Mouse (Mus musculus) forebrain, embryonic 11.5 days (tissue): Measurements from ENCODE around the gene Gm20605. TPM values are rescaled to one million over a fixed set of nuclear protein-coding genes. Genes with fewer than 3 reads are reported as not detected.

Experiments
- ATAC-seq: fragments of 200-750 bp; cut with Nextera tagmentation; replicated peaks from 2 replicates; pipeline ENCODE4 v1.8.0; 2017; ENCODE audit warnings: moderate TSS enrichment; ENCODE audit not compliant: low FRiP score
- DNase-seq: peaks from one replicate; pipeline ENCODE4 v3.0.0-alpha.2; 2017; ENCODE audit warnings: low spot score
- H3K27ac ChIP-seq: fragments of 300-500 bp; sonication (generic); 2 replicates; pipeline ENCODE4 v1.5.1; 2014; ENCODE audit warnings: low read depth, low read length
- H3K27me3 ChIP-seq: fragments of 300-500 bp; sonication (generic); 2 replicates; pipeline ENCODE4 v1.6.1; 2014; ENCODE audit warnings: mild to moderate bottlenecking, low read length, mixed read lengths; ENCODE audit not compliant: control insufficient read depth, insufficient read depth
- H3K36me3 ChIP-seq: fragments of 300-500 bp; sonication (generic); 2 replicates; pipeline ENCODE4 v1.6.1; 2014; ENCODE audit warnings: mild to moderate bottlenecking, low read length, moderate library complexity, mixed read lengths; ENCODE audit not compliant: control insufficient read depth, insufficient read depth
- H3K4me1 ChIP-seq: fragments of 300-500 bp; sonication (generic); replicated peaks from 2 replicates; pipeline ENCODE4 v1.6.1; 2014; ENCODE audit warnings: low read length, mixed read lengths; ENCODE audit not compliant: control insufficient read depth, insufficient read depth
- H3K4me2 ChIP-seq: fragments of 300-500 bp; sonication (generic); 2 replicates; pipeline ENCODE4 v1.6.1; 2014; ENCODE audit warnings: low read depth, mild to moderate bottlenecking, low read length, moderate library complexity, mixed read lengths; ENCODE audit not compliant: severe bottlenecking
- H3K4me3 ChIP-seq: fragments of 300-500 bp; sonication (generic); 2 replicates; pipeline ENCODE4 v1.5.1; 2014; ENCODE audit warnings: low read depth, low read length
- H3K9ac ChIP-seq: fragments of 300-500 bp; sonication (generic); 2 replicates; pipeline ENCODE4 v1.6.1; 2014; ENCODE audit warnings: low read length
- H3K9me3 ChIP-seq: fragments of 300-500 bp; sonication (generic); 2 replicates; pipeline ENCODE4 v1.6.1; 2016; ENCODE audit warnings: low read length, mixed read lengths; ENCODE audit not compliant: control insufficient read depth
- WGBS: fragments of 180-500 bp; shearing (Covaris S2); extraction: QIAGEN DNeasy Blood & Tissue Kit; methylation state at CpG from one replicate; pipeline ENCODE4 v1.1.7; 2014; 5-methylcytosine and 5-hydroxymethylcytosine counted together
- polyA plus RNA-seq: library from polyadenylated mRNA; unstranded; fragments of >200 nt; fragmentation: Nextera tagmentation; extraction: Ambion mirVana; gene quantifications from 2 replicates; pipeline ENCODE4 v1.2.1, GENCODE M21; 2014

The Gm20605 gene
- polyA plus RNA-seq, 1 experiment from 2014 or later, result 9.9 TPM

- H3K27ac ChIP-seq, result no peak overlapping the region
- H3K4me3 ChIP-seq, result no peak overlapping the region
- no peaks in the 10 kb centered on the region for H3K9me3 ChIP-seq
- no peak for ATAC-seq
- no peak overlapping the region for H3K9ac ChIP-seq
- H3K27me3 ChIP-seq, result no peaks in the 10 kb centered on the region
- H3K4me2 ChIP-seq, result no peak overlapping the region
- WGBS, result 95% methylated on average over 1 of the region's 1 CpGs
- no peaks in the 10 kb centered on the region; the same call in 1 of the 2 replicates for H3K36me3 ChIP-seq
- H3K4me1 ChIP-seq, result 0 out of 2 replicates have a peak, but pooled peaks cover 2% of the 10 kb centered on the region
- DNase-seq, result no peak
Observed at GRCm38 (mm10) chr5:137670240-137670639, 41.3 kb downstream of the Gm20605 start.

- 0 out of 2 replicates have a peak, but pooled peaks cover 2% of the 10 kb centered on the region for H3K4me1 ChIP-seq
- H3K4me3 ChIP-seq, result no peak overlapping the region
- DNase-seq, result no peak
- no peaks in the 10 kb centered on the region for H3K9me3 ChIP-seq
- no peak overlapping the region for H3K27ac ChIP-seq
- H3K36me3 ChIP-seq, result no peaks in the 10 kb centered on the region
- no peak overlapping the region for H3K9ac ChIP-seq
- H3K4me2 ChIP-seq, result no peak overlapping the region
- no peak for ATAC-seq
- no peaks in the 10 kb centered on the region for H3K27me3 ChIP-seq
- WGBS, result 64% methylated on average over 9 of the region's 9 CpGs
Observed at GRCm38 (mm10) chr5:137671443-137672240, 42.7 kb downstream of the Gm20605 start.

- 87% methylated on average over 5 of the region's 5 CpGs for whole genome bisulfite sequencing
- Histone ChIP-seq H3K4me2 (no peak overlapping the region), H3K9me3 (no peaks in the 10 kb centered on the region), H3K27me3 (no peaks in the 10 kb centered on the region), H3K36me3 (no peaks in the 10 kb centered on the region; the same call in 1 of the 2 replicates), H3K27ac (no peak overlapping the region), H3K4me3 (no peak overlapping the region), H3K9ac (no peak overlapping the region), H3K4me1 (0 out of 2 replicates have a peak, but pooled peaks cover 2% of the 10 kb centered on the region)
- ATAC-seq, result no peak
- DNase-seq, result no peak
Observed at GRCm38 (mm10) chr5:137672361-137672760, 43.4 kb downstream of the Gm20605 start.

- H3K4me3 ChIP-seq, result no peak overlapping the region
- no peak overlapping the region for H3K4me2 ChIP-seq
- H3K36me3 ChIP-seq, result no peaks in the 10 kb centered on the region; the same call in 1 of the 2 replicates
- ATAC-seq (no peak), DNase-seq (no peak)
- H3K9ac ChIP-seq, result no peak overlapping the region
- no peak overlapping the region for H3K27ac ChIP-seq
- no peaks in the 10 kb centered on the region for H3K27me3 ChIP-seq
- 0 out of 2 replicates have a peak, but pooled peaks cover 2% of the 10 kb centered on the region for H3K4me1 ChIP-seq
- 91% methylated on average over 6 of the region's 6 CpGs for WGBS
- no peaks in the 10 kb centered on the region for H3K9me3 ChIP-seq
Observed at GRCm38 (mm10) chr5:137673015-137673414, 44.0 kb downstream of the Gm20605 start.

GRCm38 (mm10) chr5:137674786-137675185, 45.8 kb downstream of the Gm20605 start:
- H3K4me3 ChIP-seq, result no peak overlapping the region
- no peak overlapping the region for H3K27ac ChIP-seq
- DNase-seq, result no peak
- 98% methylated on average over 8 of the region's 8 CpGs for WGBS
- H3K9ac ChIP-seq, result no peak overlapping the region
- no peaks in the 10 kb centered on the region for H3K27me3 ChIP-seq
- H3K4me2 ChIP-seq, result no peak overlapping the region
- 0 out of 2 replicates have a peak, but pooled peaks cover 2% of the 10 kb centered on the region for H3K4me1 ChIP-seq
- no peaks in the 10 kb centered on the region; the same call in 1 of the 2 replicates for H3K36me3 ChIP-seq
- no peaks in the 10 kb centered on the region for H3K9me3 ChIP-seq
- ATAC-seq, result no peak

GRCm38 (mm10) chr5:137677859-137678258, 48.9 kb downstream of the Gm20605 start:
- Histone ChIP-seq H3K4me1 (peaks cover 6% of the 10 kb centered on the region; the same call in 1 of the 2 replicates), H3K27me3 (no peaks in the 10 kb centered on the region), H3K36me3 (no peaks in the 10 kb centered on the region; the same call in 1 of the 2 replicates), H3K4me3 (no peak overlapping the region), H3K9ac (no peak overlapping the region), H3K9me3 (no peaks in the 10 kb centered on the region), H3K27ac (no peak overlapping the region), H3K4me2 (no peak overlapping the region)
- 93% methylated on average over 8 of the region's 8 CpGs for WGBS
- ATAC-seq, result no peak
- DNase-seq, result no peak

- no peak overlapping the region for H3K4me3 ChIP-seq
- H3K4me1 ChIP-seq, result peaks cover 8% of the 10 kb centered on the region; the same call in 1 of the 2 replicates
- DNase-seq (no peak), ATAC-seq (no peak)
- H3K27me3 ChIP-seq, result no peaks in the 10 kb centered on the region
- no peak overlapping the region for H3K27ac ChIP-seq
- H3K36me3 ChIP-seq, result no peaks in the 10 kb centered on the region; the same call in 1 of the 2 replicates
- no peaks in the 10 kb centered on the region for H3K9me3 ChIP-seq
- 79% methylated on average over 3 of the region's 3 CpGs for WGBS
- H3K4me2 ChIP-seq, result no peak overlapping the region
- H3K9ac ChIP-seq, result no peak overlapping the region
Observed at GRCm38 (mm10) chr5:137678736-137679135, 49.8 kb downstream of the Gm20605 start.

- Histone ChIP-seq H3K27ac (no peak overlapping the region), H3K27me3 (no peaks in the 10 kb centered on the region), H3K4me1 (peaks cover 8% of the 10 kb centered on the region; the same call in 1 of the 2 replicates), H3K4me3 (no peak overlapping the region), H3K4me2 (no peak overlapping the region), H3K9me3 (no peaks in the 10 kb centered on the region), H3K9ac (no peak overlapping the region), H3K36me3 (no peaks in the 10 kb centered on the region; the same call in 1 of the 2 replicates)
- no peak for DNase-seq
- no peak for ATAC-seq
- WGBS, result 92% methylated on average over 4 of the region's 4 CpGs
Observed at GRCm38 (mm10) chr5:137679726-137680125, 50.8 kb downstream of the Gm20605 start.
